Mouse (Mus musculus): ENCODE data around the gene Prtn3.

DNA sequence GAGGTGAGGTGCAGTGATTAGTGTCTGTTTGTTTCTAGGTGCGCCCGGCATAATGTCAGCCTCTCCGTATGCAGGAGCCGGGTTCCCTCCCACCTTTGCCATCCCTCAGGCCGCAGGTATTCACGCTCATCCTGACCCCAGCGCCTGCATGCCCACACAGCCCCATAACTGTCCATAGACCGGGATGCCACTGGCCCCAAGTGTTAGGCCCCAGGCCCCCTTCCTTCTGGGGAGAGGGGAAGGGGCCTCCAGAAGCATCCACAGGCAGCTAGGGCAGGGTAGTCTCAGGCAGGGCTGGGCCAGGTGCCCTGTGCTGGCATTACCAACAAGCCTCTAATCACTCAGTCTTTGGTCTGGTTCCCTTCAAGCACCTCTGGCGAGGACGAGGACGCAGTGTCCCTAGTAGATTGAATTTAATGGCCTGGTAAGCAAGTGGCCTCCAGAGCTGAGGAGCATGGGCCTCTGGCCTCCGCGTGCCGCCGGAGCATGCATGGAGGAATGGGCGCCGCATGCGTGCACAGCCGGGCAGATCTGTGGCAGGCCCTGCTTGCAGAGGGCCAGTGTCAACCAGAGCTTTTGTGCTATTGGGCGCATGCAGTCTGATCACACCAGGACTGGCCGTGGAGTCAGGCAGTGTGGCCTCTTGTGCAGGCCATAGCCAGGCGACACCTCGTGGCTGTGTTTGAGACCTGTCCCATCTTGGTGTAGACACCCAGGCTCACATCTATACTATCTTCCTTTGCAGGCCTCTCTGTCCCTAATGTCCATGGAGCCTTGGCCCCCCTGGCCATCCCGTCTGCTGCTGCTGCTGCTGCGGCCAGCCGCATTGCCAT lies 14.0 kb upstream of the Prtn3 start:
- TF ChIP-seq POLR2A (IDR thresholded peaks at IDR 0.05; ENCODE audit: low read depth, low read length) (no peak; the same call in 1 of the 2 replicates), NRF1 (IDR thresholded peaks at IDR 0.05; ENCODE audit: low read depth, low read length) (no peak), CTCF (conservative IDR thresholded peaks at IDR 0.05 in 1 of 2, IDR thresholded peaks at IDR 0.05 in 1 of 2; ENCODE audit: low read depth in 2 of 2, low read length in 2 of 2) (no peak), RAD21 (IDR thresholded peaks at IDR 0.05; ENCODE audit: low read depth, low read length) (no peak), HCFC1 (IDR thresholded peaks at IDR 0.05; ENCODE audit: low read depth, low read length) (no peak), NELFE (IDR thresholded peaks at IDR 0.05; ENCODE audit: low read depth, low read length) (no peak), ZNF384 (IDR thresholded peaks at IDR 0.05; ENCODE audit: low read depth, low read length) (no peak), MAFK (IDR thresholded peaks at IDR 0.05; ENCODE audit: insufficient replicate concordance, low read length) (no peak), MAX (IDR thresholded peaks at IDR 0.05; ENCODE audit: low read length) (no peak), RCOR1 (conservative IDR thresholded peaks at IDR 0.05; ENCODE audit: low read depth, low read length) (no peak), E2F4 (IDR thresholded peaks at IDR 0.05; ENCODE audit: insufficient replicate concordance, low read depth, low read length) (no peak), ELF1 (IDR thresholded peaks at IDR 0.05; ENCODE audit: low read depth, low read length) (no peak), EP300 (IDR thresholded peaks at IDR 0.05; ENCODE audit: low read length) (no peak), CHD2 (IDR thresholded peaks at IDR 0.05; ENCODE audit: low read length) (no peak)
